Mouse (Mus musculus) myocyte (in vitro differentiated cells): Measurements from ENCODE around the gene Cdt1.

Source experiments
- CEBPB ChIP-seq: IDR thresholded peaks from 2 replicates; pipeline ENCODE4 v1.6.1; 2011; ENCODE audit warnings: mild to moderate bottlenecking, moderate library complexity; ENCODE audit not compliant: poor library complexity, insufficient read depth, severe bottlenecking
- MAX ChIP-seq: IDR thresholded peaks from one replicate; pipeline ENCODE4 v1.6.1; 2011; ENCODE audit warnings: low read depth, mild to moderate bottlenecking, control low read depth
- MYOD1 ChIP-seq, 3 experiments: IDR thresholded peaks; one replicate each; pipeline ENCODE4 v1.6.1; 2011; ENCODE audit warnings: control low read depth in 2 of 3, low read depth in 2 of 3, mild to moderate bottlenecking in 2 of 3, moderate library complexity in 1 of 3; ENCODE audit not compliant: insufficient read length in 2 of 3, control insufficient read depth in 1 of 3
- MYOG ChIP-seq, 3 experiments: IDR thresholded peaks; one replicate each; pipeline ENCODE4 v1.6.1; 2011; ENCODE audit warnings: control low read depth in 2 of 3, low read depth in 2 of 3, mild to moderate bottlenecking in 2 of 3; ENCODE audit not compliant: insufficient read length in 2 of 3, control insufficient read depth in 1 of 3, insufficient read depth in 1 of 3
- POLR2A ChIP-seq: IDR thresholded peaks from one replicate; pipeline ENCODE4 v1.6.1; 2011; ENCODE audit warnings: low read depth, mild to moderate bottlenecking, control low read depth, moderate library complexity; ENCODE audit not compliant: insufficient read length
- POLR2AphosphoS2 ChIP-seq: IDR thresholded peaks from one replicate; pipeline ENCODE4 v1.6.1; 2011; ENCODE audit warnings: low read depth, control low read depth; ENCODE audit not compliant: insufficient read length
- REST ChIP-seq: IDR thresholded peaks from one replicate; pipeline ENCODE4 v1.6.1; 2011; ENCODE audit warnings: mild to moderate bottlenecking, control low read depth, moderate library complexity; ENCODE audit not compliant: insufficient read depth, insufficient read length
- SRF ChIP-seq: IDR thresholded peaks from one replicate; pipeline ENCODE4 v1.6.1; 2011; ENCODE audit warnings: low read depth; ENCODE audit not compliant: control insufficient read depth, insufficient read length
- TCF12 ChIP-seq: IDR thresholded peaks from one replicate; pipeline ENCODE4 v1.6.1; 2011; ENCODE audit warnings: mild to moderate bottlenecking, control low read depth; ENCODE audit not compliant: poor library complexity, insufficient read depth, severe bottlenecking
- TCF3 ChIP-seq: IDR thresholded peaks from one replicate; pipeline ENCODE4 v1.6.1; 2011; ENCODE audit warnings: low read depth, control low read depth; ENCODE audit not compliant: insufficient read length
- USF1 ChIP-seq: IDR thresholded peaks from one replicate; pipeline ENCODE4 v1.6.1; 2011; ENCODE audit warnings: low read depth, mild to moderate bottlenecking, control low read depth, moderate library complexity

DNA sequence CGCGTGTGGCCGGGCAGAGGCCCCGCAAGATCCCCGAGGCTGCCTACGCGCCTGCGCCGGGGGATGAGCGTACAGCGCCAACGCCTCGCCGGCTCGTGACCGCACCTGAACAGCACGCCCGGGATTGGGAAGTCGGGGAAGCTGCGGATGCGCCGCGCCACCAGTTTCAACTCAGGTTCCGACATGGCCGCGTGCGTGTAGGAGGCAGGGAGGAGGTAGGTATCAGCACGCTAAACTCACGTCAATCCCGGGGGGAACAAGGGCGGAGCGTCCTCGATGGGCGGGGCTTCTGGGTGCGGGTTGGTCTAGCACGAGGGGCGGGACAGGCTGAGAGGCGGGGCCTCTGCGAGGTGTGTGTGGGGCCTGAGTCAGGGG, 8.8 kb downstream of the Cdt1 start, which contains the start of gene Aprt:
- TF ChIP-seq POLR2A (peak; percentile 77), MYOG (IDR thresholded peaks at IDR 0.05; ENCODE audit: control insufficient read depth in 1 of 3, insufficient read depth in 1 of 3, insufficient read length in 2 of 3, low read depth in 2 of 3) (no peak), REST (peak; percentile 4), CEBPB (no peak), POLR2AphosphoS2 (peak; percentile 93), SRF (no peak), TCF12 (no peak), USF1 (no peak), MAX (no peak), TCF3 (no peak), MYOD1 (IDR thresholded peaks at IDR 0.05; ENCODE audit: control insufficient read depth in 1 of 3, insufficient read length in 2 of 3, low read depth in 2 of 3) (no peak)
